ENCODE assay signal across 26 mouse cellular contexts in the genomic region with DNA sequence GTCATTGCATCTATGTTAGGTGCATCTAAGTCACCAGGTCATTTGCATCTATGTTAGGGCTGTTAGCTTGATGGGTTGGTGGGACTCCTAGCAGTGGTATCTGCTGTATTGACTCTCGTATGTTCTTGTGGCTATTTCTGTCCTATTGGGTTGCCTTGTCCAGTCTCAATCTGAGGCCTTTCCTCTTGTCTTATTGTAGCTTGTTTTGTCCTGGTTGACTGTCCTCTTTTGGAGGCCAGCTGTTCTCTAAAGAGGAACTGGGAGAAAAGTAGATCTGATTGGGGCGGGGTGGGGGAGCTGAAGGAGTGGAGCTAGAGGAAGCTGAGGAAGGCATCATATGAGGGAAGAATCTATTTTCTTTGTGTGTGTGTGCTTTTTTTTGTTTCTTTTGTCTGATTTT. TPM values are rescaled to one million over a fixed set of nuclear protein-coding genes. Genes with fewer than 3 reads are reported as not detected.
A peak's percentile ranks its signal among the peaks of the same experiment; 100 is the strongest.
DNase-seq lines count a peak whose midpoint lies in the region; ATAC-seq and TF ChIP-seq lines count a peak whose summit lies in the region.
"Had no signal": no experiment of that assay in that cellular context is flagged by ENCODE, and none has a peak within 500 bp of the region (broad histone marks: within the 10 kb centered on the region; RNA-seq: fewer than 3 reads in every experiment).

No protein-coding gene starts in this region.

- in situ Hi-C loops in CH12.LX (cut with MboI; ENCODE audit: low pct_ligation_motif_present, low pct_unique_long_range_greater_than_20kb, low sequenced_read_pairs): no loop called here

- H3K4me3 ChIP-seq in CH12.LX (replicated peaks in 1 of 3; ENCODE audit: low read depth in 2 of 3, low read length in 2 of 3, poor library complexity in 1 of 3): no peak overlapping the region
- no peak overlapping the region for H3K4me3 ChIP-seq in bone marrow macrophage, adult 2 months (ENCODE audit: insufficient read depth, low read length)
- H3K4me3 ChIP-seq: embryonic facial prominence, embryonic 12.5 days; embryonic facial prominence, embryonic 15.5 days; forebrain, embryonic 15.5 days; hindbrain, embryonic 10.5 days; hindbrain, embryonic 13.5 days; intestine, embryonic 15.5 days had no signal

- TF ChIP-seq POLR2A in CH12.LX (IDR thresholded peaks at IDR 0.05; ENCODE audit: low read depth, low read length): no peak
- TF ChIP-seq POLR2A in bone marrow macrophage, adult 2 months (IDR thresholded peaks at IDR 0.05; ENCODE audit: borderline replicate concordance, low read depth, low read length): no peak

- dilution Hi-C loops in CH12.LX (cut with MboI; ENCODE audit: extremely low pct_ligation_motif_present, extremely low pct_unique_long_range_greater_than_20kb, low sequenced_read_pairs): no loop called here

- H3K9ac ChIP-seq in CH12.LX (ENCODE audit: insufficient read depth, low read depth): no peak overlapping the region
- H3K9ac ChIP-seq: embryonic facial prominence, embryonic 12.5 days; embryonic facial prominence, embryonic 15.5 days; forebrain, embryonic 15.5 days; hindbrain, embryonic 13.5 days; intestine, embryonic 15.5 days had no signal

- TF ChIP-seq CTCF in CH12.LX (conservative IDR thresholded peaks at IDR 0.05 in 1 of 2, IDR thresholded peaks at IDR 0.05 in 1 of 2; ENCODE audit: low read depth in 2 of 2, low read length in 2 of 2): no peak
- TF ChIP-seq CTCF in bone marrow macrophage, adult 2 months (IDR thresholded peaks at IDR 0.05; ENCODE audit: low read depth, low read length): no peak

- TF ChIP-seq RAD21 in CH12.LX (IDR thresholded peaks at IDR 0.05; ENCODE audit: low read depth, low read length): no peak

- H3K4me2 ChIP-seq in CH12.LX (ENCODE audit: insufficient read depth, low read depth, poor library complexity, severe bottlenecking): 0 out of 2 replicates have a peak overlapping the region, but pooled peaks have one; percentile 30
- H3K4me2 ChIP-seq: embryonic facial prominence, embryonic 12.5 days; embryonic facial prominence, embryonic 15.5 days; forebrain, embryonic 15.5 days; heart, embryonic 11.5 days; hindbrain, embryonic 13.5 days; intestine, embryonic 15.5 days had no signal

- no peak overlapping the region for H3K27ac ChIP-seq in CH12.LX (ENCODE audit: insufficient read depth, low read depth)
- peak overlapping the region; percentile 52 for H3K27ac ChIP-seq in bone marrow macrophage, adult 2 months (ENCODE audit: insufficient read depth, low read depth, low read length)
- H3K27ac ChIP-seq: embryonic facial prominence, embryonic 12.5 days; embryonic facial prominence, embryonic 15.5 days; forebrain, embryonic 15.5 days; hindbrain, embryonic 10.5 days; hindbrain, embryonic 13.5 days; intestine, embryonic 15.5 days had no signal

- no peaks in the 10 kb centered on the region for H3K36me3 ChIP-seq in CH12.LX (replicated peaks in 1 of 2; ENCODE audit: control insufficient read depth in 1 of 2, insufficient read depth in 1 of 2, low read length in 1 of 2)
- H3K36me3 ChIP-seq: embryonic facial prominence, embryonic 12.5 days; embryonic facial prominence, embryonic 15.5 days; forebrain, embryonic 15.5 days; hindbrain, embryonic 10.5 days; hindbrain, embryonic 13.5 days; intestine, embryonic 15.5 days had no signal

- TF ChIP-seq EP300 in CH12.LX (IDR thresholded peaks at IDR 0.05; ENCODE audit: low read length): peak; percentile 65

- no peaks in the 10 kb centered on the region for H3K9me3 ChIP-seq in CH12.LX (replicated peaks; ENCODE audit: low read length)
- H3K9me3 ChIP-seq: embryonic facial prominence, embryonic 12.5 days; embryonic facial prominence, embryonic 15.5 days; forebrain, embryonic 15.5 days; hindbrain, embryonic 10.5 days; hindbrain, embryonic 13.5 days; intestine, embryonic 15.5 days had no signal

- H3K4me1 ChIP-seq in CH12.LX (ENCODE audit: control insufficient read depth in 1 of 2, insufficient read depth in 2 of 2): peaks cover 5 to 21% of the 10 kb centered on the region in 2 experiments
- H3K4me1 ChIP-seq in bone marrow macrophage, adult 2 months (ENCODE audit: control insufficient read depth, insufficient read depth, low read length): peaks cover 11% of the 10 kb centered on the region
- H3K4me1 ChIP-seq: embryonic facial prominence, embryonic 12.5 days; embryonic facial prominence, embryonic 15.5 days; forebrain, embryonic 15.5 days; hindbrain, embryonic 10.5 days; hindbrain, embryonic 13.5 days; intestine, embryonic 15.5 days had no signal

- no peaks in the 10 kb centered on the region for H3K27me3 ChIP-seq in CH12.LX (replicated peaks)
- H3K27me3 ChIP-seq: embryonic facial prominence, embryonic 12.5 days; embryonic facial prominence, embryonic 15.5 days; forebrain, embryonic 15.5 days; hindbrain, embryonic 13.5 days; intestine, embryonic 15.5 days; Patski had no signal

- peak; percentile 51; the same call in 1 of the 2 replicates for ATAC-seq in megakaryocyte, adult 5-6 weeks (ENCODE audit: poor library complexity, severe bottlenecking)
- ATAC-seq: forebrain, embryonic 15.5 days; hindbrain, embryonic 16.5 days; intestine, embryonic 15.5 days; Patski had no signal

- DNase-seq in A20 (ENCODE audit: low read depth, low spot score) (peak; percentile 78), CH12.LX (ENCODE audit: extremely low read depth) (peak; percentile 64)
- DNase-seq in cerebellum, adult 8-10 months: no peak
- no peak for DNase-seq in urinary bladder, adult 2 months (ENCODE audit: low spot score)
- DNase-seq in thymus, postnatal 36 days: no peak
- DNase-seq in cerebellum, adult 11 months: no peak
- DNase-seq: adrenal gland, adult 2 months; adrenal gland, postnatal 14 days; cerebellum, adult 18-20 months; cerebellum, adult 9-11 months; cerebellum, postnatal 36 days; gastrocnemius, postnatal 25 days; heart, postnatal 36 days; kidney, adult 11 months had no signal

- H3K79me2 ChIP-seq in CH12.LX (replicated peaks; ENCODE audit: control insufficient read depth, extremely low read depth, insufficient read depth, poor library complexity, severe bottlenecking): no peaks in the 10 kb centered on the region

TF ChIP-seq in CH12.LX, 34 proteins besides CTCF, POLR2A, EP300 and RAD21:
- TF ChIP-seq ETS1 (conservative IDR thresholded peaks at IDR 0.05; ENCODE audit: low read depth, low read length): peak; percentile 60
- peak; percentile 80; the same call in 1 of the 2 replicates for TF ChIP-seq MAZ (IDR thresholded peaks at IDR 0.05; ENCODE audit: low read depth, low read length)
- TF ChIP-seq IRF4 (IDR thresholded peaks at IDR 0.05; ENCODE audit: low read depth, low read length): peak; percentile 91
- TF ChIP-seq MEF2A (IDR thresholded peaks at IDR 0.05; ENCODE audit: borderline replicate concordance, low read depth, low read length): peak; percentile 68
- TF ChIP-seq TBP (conservative IDR thresholded peaks at IDR 0.05; ENCODE audit: low read depth, low read length): no peak
- TF ChIP-seq TCF12 (IDR thresholded peaks at IDR 0.05; ENCODE audit: low read depth, low read length): peak; percentile 61; the same call in 1 of the 2 replicates

RNA-seq across cellular contexts. Expression of a gene that starts 17.7 kb away (rescaled TPM):
- total RNA-seq in CH12.LX (2012; rRNA removed): 16.0 and 19.6 TPM in 2 replicates
- total RNA-seq in CH12.LX (2014; rRNA removed): 22.8 and 24.3 TPM in 2 replicates
- 27.8 and 35.5 TPM in 2 replicates for polyA plus RNA-seq in CH12.LX (2012; ENCODE audit: insufficient read length, low read depth)
- 25.0 and 26.6 TPM in 2 replicates for polyA plus RNA-seq in bone marrow macrophage, adult 2 months (2012; ENCODE audit: insufficient read depth, insufficient read length, missing spikeins)
- 87.6 and 98.3 TPM in 2 replicates for total RNA-seq in megakaryocyte, adult 5-6 weeks (2015)
- total RNA-seq in megakaryocyte, adult 5-6 weeks (2017): 83.9 and 94.2 TPM in 2 replicates
- polyA plus RNA-seq in urinary bladder, adult 2 months (2012; rRNA removed): 2.0 and 2.2 TPM in 2 replicates
- total RNA-seq: gastrocnemius, adult 8-10 months had no signal
- polyA plus RNA-seq: adrenal gland, adult 2 months had no signal

RNA-seq across cellular contexts. Expression of a gene that starts 45.5 kb away (rescaled TPM):
- total RNA-seq in CH12.LX (2012; rRNA removed): 68.9 and 69.2 TPM in 2 replicates
- 190 and 191 TPM in 2 replicates for total RNA-seq in CH12.LX (2014; rRNA removed)
- polyA plus RNA-seq in CH12.LX (2012; ENCODE audit: insufficient read length, low read depth): 125 and 185 TPM in 2 replicates
- 88.8 and 98.6 TPM in 2 replicates for polyA plus RNA-seq in bone marrow macrophage, adult 2 months (2012; ENCODE audit: insufficient read depth, insufficient read length, missing spikeins)
- 100 and 109 TPM in 2 replicates for total RNA-seq in megakaryocyte, adult 5-6 weeks (2015)
- 55.4 and 60.2 TPM in 2 replicates for total RNA-seq in megakaryocyte, adult 5-6 weeks (2017)
- 74.6 and 77.4 TPM in 2 replicates for polyA plus RNA-seq in urinary bladder, adult 2 months (2012; rRNA removed)

Comparison
In these comparisons a context has a peak if more than half of its experiments do, and no peak if none do; other contexts are left out.
1. DNase-seq: peak in A20 (single experiment) and CH12.LX (single experiment); none in cerebellum, adult 8-10 months (single experiment), urinary bladder, adult 2 months (single experiment), thymus, postnatal 36 days (0 of 2) and cerebellum, adult 11 months (single experiment).